Mouse (Mus musculus) G1E (cell line): ENCODE measurements around the gene Map4k3.

Experiments used
- CTCF ChIP-seq: IDR thresholded peaks from 2 replicates; pipeline ENCODE4 v1.5.1; 2012; ENCODE audit warnings: low read depth, low read length, inconsistent platforms, mixed read lengths
- GATA1 ChIP-seq: IDR thresholded peaks from 2 replicates; pipeline ENCODE4 v1.6.1; 2012; ENCODE audit warnings: borderline replicate concordance, low read length, inconsistent platforms, mixed read lengths
- GATA2 ChIP-seq: IDR thresholded peaks from 2 replicates; pipeline ENCODE4 v1.6.1; 2012; ENCODE audit warnings: low read depth, low read length, inconsistent platforms, borderline replicate concordance
- POLR2AphosphoS5 ChIP-seq: IDR thresholded peaks from 2 replicates; pipeline ENCODE4 v1.6.1; 2012; ENCODE audit warnings: low read depth, low read length, inconsistent platforms; ENCODE audit not compliant: insufficient replicate concordance
- TAL1 ChIP-seq: conservative IDR thresholded peaks from 2 replicates; pipeline ENCODE4 v1.6.1; 2012; ENCODE audit warnings: low read depth, low read length, inconsistent platforms, mixed read lengths

DNA sequence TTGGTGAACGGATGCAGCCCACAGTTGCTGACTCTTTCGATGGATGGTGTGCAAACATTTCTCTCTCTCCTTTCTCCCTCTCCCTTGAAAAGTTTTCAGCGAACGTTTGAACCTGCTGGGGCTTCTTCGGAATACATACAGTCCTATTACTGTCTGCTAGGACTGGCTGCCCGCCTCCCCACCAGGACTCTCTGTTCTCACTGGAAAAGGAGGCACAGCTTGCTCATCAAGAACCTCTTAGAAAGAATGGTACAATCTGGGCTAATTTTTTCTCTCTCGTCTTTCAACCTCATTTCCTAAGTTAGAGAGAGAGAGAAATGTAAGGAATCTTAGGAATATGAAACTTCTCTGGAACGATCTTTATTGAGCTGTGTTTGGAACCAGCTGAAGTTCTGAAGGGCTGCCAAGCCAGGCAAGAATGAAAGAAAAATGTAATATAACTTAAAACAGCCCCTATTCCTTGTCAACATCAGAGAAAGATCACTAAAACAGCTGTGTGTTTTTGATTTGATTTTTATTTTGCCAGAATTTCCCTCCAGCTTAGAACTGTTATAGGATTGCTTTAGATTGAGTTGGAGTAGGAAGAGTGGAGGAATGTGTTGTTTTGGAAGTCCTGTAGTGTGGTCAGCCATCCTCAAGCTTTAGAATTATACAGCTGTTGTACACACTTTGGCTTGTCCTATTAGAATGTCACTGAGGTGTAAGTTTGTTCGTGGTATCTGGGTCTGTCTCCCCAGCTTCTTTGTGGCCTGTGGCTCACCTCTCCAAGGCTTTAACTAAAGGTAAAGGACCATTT lies 27.0 kb upstream of the Map4k3 start:
- TF ChIP-seq CTCF = no peak
- TF ChIP-seq GATA1 = no peak
- TF ChIP-seq GATA2 = no peak
- TF ChIP-seq TAL1 = no peak
- no peak for TF ChIP-seq POLR2AphosphoS5
